Mouse (Mus musculus): Measurements from ENCODE around the gene Apex1.
"Not testable (repeated sequence)": the region's sequence is repeated elsewhere in the genome, so short reads cannot be mapped to it uniquely, and the experiment has no call there.

Gene Apex1

DNA sequence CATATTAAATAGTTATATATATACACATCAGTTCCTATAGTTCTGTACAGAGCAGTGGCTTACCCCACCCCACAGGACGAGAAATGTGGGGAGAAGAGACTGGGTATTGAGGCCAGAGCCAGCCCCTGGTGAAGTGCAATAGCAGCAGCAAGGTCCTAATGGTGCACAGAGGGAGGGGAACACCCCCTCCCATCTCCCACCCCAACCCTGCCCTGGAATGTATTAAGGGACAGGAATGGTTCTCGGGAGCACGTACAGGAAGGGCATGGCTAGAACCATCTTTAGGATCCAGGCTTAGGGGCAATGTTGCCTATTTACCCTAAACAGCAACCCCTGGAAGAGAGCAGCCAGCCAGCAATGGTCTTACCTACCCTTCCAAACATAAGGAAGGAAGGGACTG is 2.6 kb downstream of the Apex1 start:
- no peak for DNase-seq (ENCODE audit: low read depth)

DNA sequence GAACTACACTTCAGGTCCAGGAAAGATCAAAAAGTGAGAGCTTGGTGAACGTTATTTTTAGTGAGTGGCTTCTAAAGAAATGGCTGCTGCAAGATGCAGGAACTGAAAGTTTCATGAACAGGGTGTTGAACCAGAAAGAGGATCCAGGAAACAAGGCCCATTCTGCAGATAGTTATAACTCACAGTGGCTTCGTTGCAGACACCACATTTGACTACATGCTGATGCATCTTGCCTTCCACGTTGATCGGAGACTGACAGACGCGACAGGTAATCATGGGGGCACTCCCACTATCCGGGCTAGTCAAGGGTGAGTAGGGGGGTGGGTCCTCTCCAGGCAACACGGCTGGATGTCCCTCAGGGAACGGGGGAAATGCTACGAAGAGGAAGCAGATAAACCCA is 5.2 kb downstream of the Apex1 start:
- DNase-seq (ENCODE audit: low read depth): no peak

DNA sequence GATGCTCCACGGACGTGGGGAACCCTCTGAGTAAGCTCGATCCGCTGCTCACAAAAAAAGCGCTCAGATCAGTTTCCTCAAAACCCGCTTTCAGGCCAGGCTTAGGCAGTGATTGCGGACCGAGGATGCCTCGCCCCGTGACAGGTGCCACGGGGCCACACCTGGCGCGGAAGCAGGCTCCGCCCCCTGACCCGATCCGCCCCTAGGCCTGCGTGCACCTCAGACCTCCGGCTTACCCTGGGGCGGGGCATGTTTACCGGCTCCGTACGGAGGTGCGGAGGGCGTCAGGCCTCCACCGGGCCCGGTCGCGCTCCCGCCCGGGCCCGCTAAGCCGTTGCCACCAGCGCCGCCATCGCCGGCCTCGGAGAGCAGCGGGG is 5.6 kb downstream of the Apex1 start:
- no peak for DNase-seq (ENCODE audit: low read depth)

DNA sequence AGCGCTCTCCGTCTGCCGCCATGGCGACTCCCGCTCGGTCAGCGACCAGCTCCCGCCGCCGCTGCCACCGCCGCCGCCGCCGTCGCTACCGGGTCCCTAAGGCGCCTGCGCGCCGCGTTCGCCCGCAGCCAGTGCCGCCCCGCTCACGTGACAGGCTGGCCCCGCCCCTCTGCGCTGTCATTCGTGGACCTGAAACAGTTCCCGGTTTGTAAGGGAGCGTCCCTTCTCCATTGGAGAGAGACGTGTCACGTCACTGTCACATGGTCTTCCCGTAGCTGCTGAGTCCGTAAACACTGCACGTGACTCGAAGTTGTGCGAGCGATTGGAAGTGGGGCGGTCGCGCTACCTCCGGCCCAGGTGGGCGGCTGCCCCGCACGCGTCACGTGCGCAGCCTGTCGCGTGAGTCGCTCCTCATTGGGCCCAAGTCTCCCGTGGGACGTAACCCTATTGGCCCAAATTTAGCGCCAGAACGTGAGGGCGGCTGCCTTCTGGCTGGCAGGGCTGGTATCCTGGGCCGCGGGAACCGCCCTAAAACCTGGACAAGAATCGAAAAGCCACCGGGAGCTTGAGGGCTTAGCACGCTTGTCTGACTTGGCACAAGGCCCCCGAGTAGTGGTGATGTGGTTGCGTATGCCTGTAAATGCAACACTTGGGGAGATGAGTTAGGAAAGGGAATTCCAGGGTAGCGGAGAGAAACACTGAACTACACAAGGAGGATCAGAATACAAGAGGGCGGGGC is 6.2 kb downstream of the Apex1 start, which contains the start of the genes Pip4p1 and Pnp:
Gene Pip4p1, minus strand, starts transcription at position 103 of the 739 bp plus-strand sequence.
Gene Pnp, plus strand, starts transcription at position 329 of the 739 bp plus-strand sequence.
- peak; percentile 97 for DNase-seq (ENCODE audit: low read depth)

DNA sequence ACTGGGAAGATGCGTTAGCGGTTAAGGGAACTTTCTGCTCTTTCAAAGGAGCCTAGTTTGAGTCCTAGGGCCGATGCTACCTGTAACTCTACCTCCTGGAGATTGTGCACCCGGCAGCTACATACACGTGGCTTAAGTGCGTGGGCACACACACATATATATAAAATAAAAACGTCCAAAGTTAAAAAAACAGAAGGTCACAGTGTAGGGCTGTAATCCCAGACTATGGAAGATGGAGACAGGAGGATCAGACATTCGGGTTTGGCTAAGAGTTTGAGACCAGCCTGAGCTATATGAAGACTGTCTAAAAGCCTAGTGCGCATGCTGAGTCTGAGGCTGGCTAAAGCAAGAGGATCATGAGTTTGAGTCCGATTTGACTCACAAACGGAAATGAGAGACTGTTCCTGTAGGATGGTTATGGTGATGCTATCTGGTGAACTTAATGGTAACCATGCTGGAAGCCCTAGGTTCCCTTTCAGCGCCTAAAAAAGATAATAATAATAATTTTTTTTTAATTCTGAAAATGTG is 6.8 kb downstream of the Apex1 start:
- DNase-seq (ENCODE audit: low read depth): peak; percentile 51

- DNase-seq (ENCODE audit: low read depth): peak; percentile 1
Observed at GRCm38 (mm10) chr14:50936649-50937048, 11.9 kb downstream of the Apex1 start.

GRCm38 (mm10) chr14:50938119-50938908 is 13.5 kb downstream of the Apex1 start:
- no peak for DNase-seq (ENCODE audit: low read depth)

DNA sequence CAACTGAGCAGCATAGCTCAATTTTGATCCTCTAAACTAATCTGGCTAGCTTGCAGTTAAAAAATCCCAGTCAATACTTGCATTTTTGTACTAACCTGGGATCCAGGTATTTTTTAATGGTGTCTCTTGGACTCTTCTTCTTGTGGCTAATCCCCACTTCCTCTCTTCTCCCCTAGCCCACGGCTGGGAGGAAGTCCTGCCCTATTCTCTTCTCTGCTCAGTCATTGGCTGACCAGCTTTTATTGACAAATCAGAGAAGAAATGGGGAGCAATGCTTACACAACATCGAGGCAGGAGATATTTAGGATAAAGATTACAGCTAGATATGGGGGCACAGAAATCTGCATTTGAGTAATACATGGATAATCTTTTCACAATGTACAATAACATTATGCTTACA is 14.2 kb downstream of the Apex1 start:
- DNase-seq (ENCODE audit: low read depth): peak; percentile 28

GRCm38 (mm10) chr14:50943932-50944667 is 19.3 kb downstream of the Apex1 start, which contains the start of gene Gm49342:
TSS of gene Gm49342 (plus strand) at chr14:50944517.
- DNase-seq (ENCODE audit: low read depth): peak; percentile 93

GRCm38 (mm10) chr14:50944668-50945033 is 19.9 kb downstream of the Apex1 start:
- peak; percentile 76 for DNase-seq (ENCODE audit: low read depth)

DNA sequence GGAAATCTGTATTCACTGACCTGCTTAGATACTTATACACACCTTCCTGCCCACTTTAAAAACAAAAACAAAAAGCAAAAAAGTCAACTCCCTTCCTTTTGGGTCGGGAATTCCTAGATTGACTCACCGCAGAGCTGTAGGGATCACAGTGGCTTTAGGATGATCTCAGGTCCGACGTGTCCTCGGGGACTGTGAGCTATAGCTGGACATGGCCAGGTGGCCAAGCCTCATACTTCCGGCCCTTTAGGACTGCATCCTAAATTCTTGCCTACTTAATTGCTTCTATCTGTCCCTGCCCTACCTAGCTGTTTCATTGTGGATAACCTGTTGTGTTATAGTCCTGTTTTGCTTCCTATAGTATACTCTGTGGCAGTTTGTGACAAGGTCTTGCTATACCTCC is 20.3 kb downstream of the Apex1 start:
- DNase-seq (ENCODE audit: low read depth): not testable (repeated sequence)

- not testable (repeated sequence) for DNase-seq (ENCODE audit: low read depth)
Observed at GRCm38 (mm10) chr14:50945526-50945925, 20.8 kb downstream of the Apex1 start.

- DNase-seq (ENCODE audit: low read depth): no peak
Observed at GRCm38 (mm10) chr14:50955487-50955886, 30.7 kb downstream of the Apex1 start.

- DNase-seq (ENCODE audit: low read depth): not testable (repeated sequence)
Observed at GRCm38 (mm10) chr14:50955942-50956508, 31.3 kb downstream of the Apex1 start, which contains the start of gene Pnp2. TSS of gene Pnp2 (plus strand) at chr14:50955992.

GRCm38 (mm10) chr14:50956724-50957123 is 32.0 kb downstream of the Apex1 start:
- not testable (repeated sequence) for DNase-seq (ENCODE audit: low read depth)

DNA sequence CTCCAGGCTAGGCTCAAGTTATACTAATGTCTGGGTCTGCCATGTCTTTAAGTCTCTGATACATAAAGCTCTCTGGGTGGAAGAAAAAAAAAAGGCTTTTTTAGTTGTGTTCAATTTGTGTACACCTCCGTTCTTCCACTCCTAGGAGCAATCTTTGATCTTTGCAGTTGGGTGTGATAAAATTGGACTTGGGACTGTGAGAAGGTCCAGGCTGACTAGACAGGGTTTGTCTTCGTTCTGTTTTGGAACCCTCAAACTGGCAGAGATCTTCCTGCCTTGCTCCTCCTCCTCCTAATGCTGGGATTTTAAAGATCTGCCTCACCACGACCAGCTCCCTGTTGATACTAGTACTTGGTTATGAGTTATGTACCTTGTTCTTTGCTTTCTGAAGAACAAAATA is 32.4 kb downstream of the Apex1 start:
- DNase-seq (ENCODE audit: low read depth): not testable (repeated sequence)

- DNase-seq (ENCODE audit: low read depth): not testable (repeated sequence)
Observed at GRCm38 (mm10) chr14:50958289-50958995, 33.7 kb downstream of the Apex1 start.

DNA sequence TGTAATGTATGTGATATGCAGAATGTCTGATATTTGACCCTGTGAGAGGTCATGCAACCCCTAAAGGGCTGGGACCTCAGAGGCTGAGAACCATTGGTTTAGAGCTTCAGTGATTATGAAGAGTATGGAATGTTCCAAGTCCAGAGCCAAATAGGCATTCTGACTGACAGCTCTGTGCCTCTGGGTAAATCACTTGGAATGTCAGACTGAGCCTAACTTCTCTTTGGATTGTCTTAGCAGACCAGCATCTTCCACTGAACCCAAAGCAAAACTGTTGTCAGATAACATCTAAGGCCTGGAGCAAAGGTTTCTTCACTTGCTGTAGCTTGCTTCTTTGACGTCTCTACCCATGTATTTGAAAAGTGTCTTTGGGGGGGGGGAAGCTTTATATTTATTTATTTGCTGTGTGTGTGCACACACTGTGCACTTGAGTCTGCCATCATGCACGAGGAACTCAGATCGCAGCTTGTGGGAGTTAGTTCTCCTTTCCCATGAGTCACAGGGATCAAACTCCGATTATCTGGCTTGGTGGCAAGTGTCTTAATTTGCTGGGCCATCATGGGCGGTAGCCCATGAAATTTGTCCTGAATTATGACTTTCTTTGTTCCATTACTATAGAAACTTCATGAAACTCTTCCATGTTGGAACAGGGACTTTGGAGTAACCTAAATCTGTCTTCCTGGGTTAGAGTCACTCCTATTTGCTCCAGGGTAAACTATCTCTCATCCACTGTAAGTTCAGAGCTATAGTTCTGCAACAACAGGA is 43.6 kb downstream of the Apex1 start:
- DNase-seq (ENCODE audit: low read depth): peak; percentile 21

- DNase-seq (ENCODE audit: low read depth): no peak
Observed at GRCm38 (mm10) chr14:50969041-50969440, 44.3 kb downstream of the Apex1 start.
